Mouse (Mus musculus): ENCODE results near the gene Sema4b. TPM values are rescaled to one million over a fixed set of nuclear protein-coding genes. Genes with fewer than 3 reads are reported as not detected.
A peak's percentile ranks its signal among the peaks of the same experiment; 100 is the strongest.

Sema4b gene
- polyA plus RNA-seq, 1 experiment from 2014 or later: 23.9 TPM

DNA sequence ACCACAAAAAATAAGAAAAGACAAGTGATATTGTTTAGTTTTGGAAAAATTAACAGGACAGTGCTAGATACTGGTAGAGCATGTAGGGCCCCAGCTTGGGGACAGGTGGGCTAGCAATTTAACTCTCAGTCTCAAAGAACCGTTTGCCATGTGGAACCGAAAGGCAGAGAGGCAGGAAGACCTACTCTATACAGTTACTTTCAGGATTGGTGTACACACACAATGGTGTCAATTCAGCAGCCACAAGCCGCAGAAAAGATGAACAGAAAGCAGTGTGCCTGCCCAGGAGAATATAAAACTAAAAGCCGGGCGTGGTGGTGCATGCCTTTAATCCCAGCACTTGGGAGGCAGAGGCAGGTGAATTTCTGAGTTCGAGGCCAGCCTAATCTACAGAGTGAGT lies 6.9 kb upstream of the Sema4b start:
- 85% methylated on average over 6 of the region's 6 CpGs for WGBS
- Histone ChIP-seq H3K4me3 (no peak overlapping the region), H3K9me3 (no peaks in the 10 kb centered on the region), H3K36me3 (no peaks in the 10 kb centered on the region), H3K27me3 (no peaks in the 10 kb centered on the region), H3K27ac (no peak overlapping the region), H3K4me2 (no peak overlapping the region), H3K9ac (no peak overlapping the region), H3K4me1 (replicated peaks) (peaks cover 2% of the 10 kb centered on the region; the same call in 1 of the 2 replicates)
- ATAC-seq (ENCODE audit: low FRiP score): no peak

DNA sequence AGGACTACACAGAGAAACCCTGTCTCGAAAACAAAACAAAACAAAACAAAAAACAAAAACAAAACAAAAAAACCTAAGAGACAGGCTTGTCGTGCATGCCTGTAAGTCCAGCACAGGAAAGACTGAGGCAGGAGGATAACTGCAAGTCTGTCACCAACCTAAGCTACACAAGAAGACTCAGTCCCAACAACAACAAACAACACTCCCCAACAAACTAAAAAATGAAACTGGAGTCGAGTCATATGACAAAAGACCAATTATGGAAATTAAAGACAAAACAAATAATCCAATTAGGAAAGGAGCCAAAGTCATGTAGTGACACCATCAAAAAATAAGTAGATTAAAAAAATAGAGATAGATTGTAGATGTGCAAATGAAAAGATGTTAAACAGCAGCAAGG lies 6.4 kb upstream of the Sema4b start:
- no peaks in the 10 kb centered on the region for H3K36me3 ChIP-seq
- H3K4me2 ChIP-seq: no peak overlapping the region
- H3K27ac ChIP-seq: no peak overlapping the region
- H3K9me3 ChIP-seq: no peaks in the 10 kb centered on the region
- no peak for ATAC-seq (ENCODE audit: low FRiP score)
- no peaks in the 10 kb centered on the region for H3K27me3 ChIP-seq
- no peak overlapping the region for H3K9ac ChIP-seq
- no peak overlapping the region for H3K4me3 ChIP-seq
- WGBS: 71% methylated on average over 3 of the region's 3 CpGs
- peaks cover 6% of the 10 kb centered on the region; the same call in 1 of the 2 replicates for H3K4me1 ChIP-seq (replicated peaks)

DNA sequence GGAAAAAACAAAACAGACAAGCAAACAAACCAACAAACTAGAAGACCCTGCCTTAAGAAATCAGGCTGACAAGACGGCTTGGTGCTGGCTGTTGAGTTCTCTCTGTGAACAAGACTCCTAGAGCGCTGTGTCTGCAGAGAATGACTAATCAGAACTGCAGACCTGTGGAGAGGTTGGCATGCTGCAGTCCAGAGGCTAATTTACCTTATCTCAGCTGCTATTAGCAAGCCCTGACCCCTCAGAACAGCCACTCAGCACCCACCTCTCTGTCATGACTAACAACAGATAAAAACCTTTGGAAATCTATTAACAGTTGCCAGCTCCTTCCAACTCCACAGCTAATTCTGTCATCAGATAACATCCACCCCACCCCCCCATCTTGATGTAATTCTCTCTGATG lies 5.6 kb upstream of the Sema4b start:
- WGBS: 76% methylated on average over 2 of the region's 2 CpGs
- H3K9me3 ChIP-seq: no peaks in the 10 kb centered on the region
- H3K36me3 ChIP-seq: no peaks in the 10 kb centered on the region
- ATAC-seq (ENCODE audit: low FRiP score): no peak
- no peak overlapping the region for H3K4me2 ChIP-seq
- H3K27ac ChIP-seq: no peak overlapping the region
- H3K27me3 ChIP-seq: no peaks in the 10 kb centered on the region
- H3K4me3 ChIP-seq: no peak overlapping the region
- H3K9ac ChIP-seq: no peak overlapping the region
- H3K4me1 ChIP-seq (replicated peaks): peaks cover 9% of the 10 kb centered on the region

DNA sequence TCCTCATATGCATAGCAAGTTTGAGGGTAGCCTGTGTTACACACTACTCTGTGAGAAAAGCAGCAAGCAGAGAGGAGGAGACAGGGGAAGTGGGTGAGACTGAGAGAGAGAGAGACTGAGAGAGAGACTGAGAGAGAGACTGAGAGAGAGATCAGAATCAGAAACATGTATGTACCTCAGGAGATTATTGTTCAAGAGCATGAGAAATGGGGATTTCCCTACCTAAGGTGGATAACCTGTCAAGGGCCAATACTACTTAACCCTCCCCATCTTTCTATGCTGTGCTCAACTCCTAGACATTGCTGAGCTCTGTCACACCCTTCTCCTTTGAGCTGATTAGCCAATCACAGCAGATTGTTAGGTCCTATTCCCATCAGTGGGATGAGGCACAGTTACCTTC lies 4.5 kb upstream of the Sema4b start:
- Histone ChIP-seq H3K9ac (no peak overlapping the region), H3K9me3 (no peaks in the 10 kb centered on the region), H3K36me3 (no peaks in the 10 kb centered on the region), H3K27me3 (no peaks in the 10 kb centered on the region), H3K4me3 (no peak overlapping the region), H3K27ac (no peak overlapping the region), H3K4me1 (replicated peaks) (peaks cover 19% of the 10 kb centered on the region), H3K4me2 (no peak overlapping the region)
- ATAC-seq (ENCODE audit: low FRiP score): no peak

DNA sequence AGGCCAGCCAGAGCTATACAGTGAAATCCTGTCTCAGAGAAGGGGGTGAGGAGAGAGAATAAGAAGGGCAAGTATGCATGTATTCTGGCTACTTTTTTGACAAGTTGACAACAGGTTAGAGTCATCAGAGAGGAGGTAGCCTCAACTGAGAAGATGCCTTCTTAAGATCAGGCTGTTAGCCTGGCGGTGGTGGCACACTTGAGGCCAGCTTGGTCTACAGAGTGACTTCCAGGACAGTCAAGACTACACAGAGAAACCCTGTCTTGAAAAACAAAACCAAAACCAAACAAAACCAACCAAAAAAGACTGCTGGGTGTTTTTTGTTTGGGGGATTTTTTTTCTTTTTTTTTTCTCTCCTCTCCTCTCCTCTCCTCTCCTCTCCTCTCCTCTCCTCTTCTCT lies 3.2 kb upstream of the Sema4b start:
- Histone ChIP-seq H3K27ac (no peak overlapping the region), H3K4me2 (no peak overlapping the region), H3K9me3 (no peaks in the 10 kb centered on the region), H3K4me1 (replicated peaks) (peaks cover 32% of the 10 kb centered on the region), H3K27me3 (no peaks in the 10 kb centered on the region), H3K36me3 (no peaks in the 10 kb centered on the region), H3K9ac (no peak overlapping the region), H3K4me3 (no peak overlapping the region)
- 95% methylated on average over 1 of the region's 1 CpGs for WGBS
- no peak for ATAC-seq (ENCODE audit: low FRiP score)

DNA sequence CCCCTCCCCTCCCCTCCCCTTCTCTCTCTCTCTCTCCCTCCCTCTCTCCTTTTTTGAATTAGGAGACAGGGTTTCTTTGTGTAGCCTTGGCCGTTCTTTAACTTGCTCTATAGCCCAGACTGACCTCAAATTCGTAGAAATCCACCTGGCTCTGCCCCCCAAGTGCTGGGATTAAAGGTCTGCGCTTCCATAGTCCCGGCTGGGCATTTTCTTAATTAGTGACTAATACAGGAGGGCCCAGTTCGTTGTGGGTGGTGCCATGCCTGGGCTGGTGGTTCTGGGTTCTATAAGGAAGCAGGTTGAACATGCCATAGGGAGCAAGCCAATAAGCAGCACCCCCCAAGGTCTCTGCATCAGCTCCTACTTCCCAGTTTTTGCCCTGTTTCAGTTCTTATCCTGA lies 2.7 kb upstream of the Sema4b start:
- H3K9me3 ChIP-seq: no peaks in the 10 kb centered on the region
- ATAC-seq (ENCODE audit: low FRiP score): no peak
- H3K4me3 ChIP-seq: no peak overlapping the region
- H3K27ac ChIP-seq: no peak overlapping the region
- H3K9ac ChIP-seq: no peak overlapping the region
- no peaks in the 10 kb centered on the region for H3K27me3 ChIP-seq
- WGBS: 36% methylated on average over 5 of the region's 5 CpGs
- H3K4me1 ChIP-seq (replicated peaks): peaks cover 37% of the 10 kb centered on the region
- no peaks in the 10 kb centered on the region for H3K36me3 ChIP-seq
- H3K4me2 ChIP-seq: no peak overlapping the region

DNA sequence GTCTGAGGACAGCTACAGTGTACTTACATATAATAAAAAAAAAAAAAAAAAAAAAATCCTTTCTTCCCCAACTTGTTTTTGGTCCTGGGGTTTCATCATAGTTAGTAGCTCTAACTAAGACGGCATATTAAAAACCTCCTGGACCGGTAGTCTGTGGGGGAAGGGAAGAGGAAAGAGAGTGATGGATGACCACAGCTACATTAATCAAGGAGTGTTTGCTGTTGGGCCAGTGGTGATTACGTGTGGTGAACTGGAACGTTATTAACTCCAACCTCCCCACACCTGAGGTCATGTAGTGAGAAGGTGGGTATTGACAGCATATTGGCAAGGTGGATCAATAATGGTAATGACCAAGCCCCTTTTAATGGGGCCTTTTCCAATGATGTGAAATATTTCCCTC lies 2.1 kb upstream of the Sema4b start:
- H3K9me3 ChIP-seq: no peaks in the 10 kb centered on the region
- no peaks in the 10 kb centered on the region for H3K36me3 ChIP-seq
- no peaks in the 10 kb centered on the region for H3K27me3 ChIP-seq
- no peak for ATAC-seq (ENCODE audit: low FRiP score)
- peaks cover 43% of the 10 kb centered on the region for H3K4me1 ChIP-seq (replicated peaks)
- no peak overlapping the region for H3K4me3 ChIP-seq
- peak overlapping the region; percentile 55; the same call in 1 of the 2 replicates for H3K27ac ChIP-seq
- H3K9ac ChIP-seq: no peak overlapping the region
- WGBS: 44% methylated on average over 4 of the region's 4 CpGs
- H3K4me2 ChIP-seq: no peak overlapping the region

DNA sequence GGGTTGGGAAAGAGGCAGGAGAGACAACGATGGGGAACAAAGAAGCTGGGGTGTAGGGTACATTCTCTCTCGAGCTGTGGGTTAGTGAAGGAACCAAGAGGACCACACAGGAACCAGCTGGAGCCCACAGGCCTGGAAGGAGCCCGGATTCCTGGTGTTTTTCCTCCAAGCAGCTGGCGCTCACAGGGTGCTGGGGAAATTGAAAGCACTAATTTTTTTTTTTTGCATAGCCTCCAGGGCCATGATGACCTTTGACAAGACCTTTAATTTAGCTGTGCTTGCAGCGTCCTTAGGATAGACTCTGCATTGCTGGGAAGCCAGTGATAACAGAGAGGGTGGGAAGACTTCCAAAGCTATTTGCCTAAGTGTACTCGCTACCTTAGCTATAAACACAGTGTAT lies 1.7 kb upstream of the Sema4b start:
- no peak for ATAC-seq (ENCODE audit: low FRiP score)
- Histone ChIP-seq H3K9me3 (no peaks in the 10 kb centered on the region), H3K9ac (no peak overlapping the region), H3K27me3 (no peaks in the 10 kb centered on the region), H3K27ac (peak overlapping the region; percentile 55; the same call in 1 of the 2 replicates), H3K36me3 (no peaks in the 10 kb centered on the region), H3K4me1 (replicated peaks) (peaks cover 46% of the 10 kb centered on the region), H3K4me3 (no peak overlapping the region), H3K4me2 (no peak overlapping the region)
- 41% methylated on average over 6 of the region's 6 CpGs for WGBS

DNA sequence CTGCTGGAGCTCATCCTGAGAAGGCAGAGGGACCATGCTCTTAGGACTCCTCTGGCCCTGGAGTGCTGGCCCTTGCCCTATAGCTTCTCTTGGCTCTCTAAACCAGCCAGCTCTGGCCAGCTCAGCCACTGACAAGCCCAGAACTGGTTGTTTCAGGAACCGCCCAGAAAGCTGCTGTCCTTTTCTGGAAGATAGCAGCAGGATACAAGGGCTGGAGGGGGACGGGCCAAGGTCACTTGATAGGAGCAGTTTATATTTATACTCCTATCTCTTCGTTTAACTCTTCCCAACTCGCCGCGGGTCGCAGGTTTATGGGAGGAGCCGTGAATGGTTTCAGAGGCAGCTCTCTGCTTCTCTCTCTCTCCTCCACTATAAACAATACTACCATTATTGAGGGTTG lies 620 bp upstream of the Sema4b start:
- Histone ChIP-seq H3K4me2 (peak overlapping the region; percentile 75), H3K27me3 (no peaks in the 10 kb centered on the region), H3K36me3 (no peaks in the 10 kb centered on the region), H3K4me3 (peak overlapping the region; percentile 52; the same call in 1 of the 2 replicates), H3K9me3 (no peaks in the 10 kb centered on the region), H3K9ac (0 out of 2 replicates have a peak overlapping the region, but pooled peaks have one; percentile 75), H3K4me1 (replicated peaks) (peaks cover 55% of the 10 kb centered on the region), H3K27ac (no peak overlapping the region)
- ATAC-seq (ENCODE audit: low FRiP score): no peak
- 16% methylated on average over 8 of the region's 8 CpGs for WGBS

DNA sequence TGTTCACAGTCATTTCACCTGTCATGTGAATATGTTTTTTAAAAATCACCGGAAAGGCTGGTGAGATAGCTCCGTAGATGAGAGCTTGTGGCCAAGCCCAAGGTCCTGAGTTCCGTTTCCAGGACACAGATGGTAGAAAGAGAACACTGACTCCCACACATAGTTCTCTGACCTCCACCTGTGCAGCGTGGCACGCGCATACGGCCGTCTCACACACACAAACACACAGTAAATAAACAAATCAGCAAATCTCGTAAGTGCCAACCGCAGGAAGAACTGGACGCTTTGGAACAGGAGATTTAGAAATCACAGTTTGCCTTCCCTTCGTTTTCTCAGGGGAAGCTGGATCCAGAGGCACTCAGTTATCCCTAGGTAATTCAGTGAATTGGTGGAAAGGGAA lies 860 bp downstream of the Sema4b start:
- Histone ChIP-seq H3K9ac (peak overlapping the region; percentile 75), H3K27me3 (0 out of 2 replicates have a peak, but pooled peaks cover 3% of the 10 kb centered on the region), H3K4me3 (peak overlapping the region; percentile 52), H3K36me3 (no peaks in the 10 kb centered on the region), H3K27ac (peak overlapping the region; percentile 81), H3K9me3 (no peaks in the 10 kb centered on the region), H3K4me2 (peak overlapping the region; percentile 75), H3K4me1 (replicated peaks) (peaks cover 70% of the 10 kb centered on the region)
- 50% methylated on average over 12 of the region's 12 CpGs for WGBS
- no peak for ATAC-seq (ENCODE audit: low FRiP score)

DNA sequence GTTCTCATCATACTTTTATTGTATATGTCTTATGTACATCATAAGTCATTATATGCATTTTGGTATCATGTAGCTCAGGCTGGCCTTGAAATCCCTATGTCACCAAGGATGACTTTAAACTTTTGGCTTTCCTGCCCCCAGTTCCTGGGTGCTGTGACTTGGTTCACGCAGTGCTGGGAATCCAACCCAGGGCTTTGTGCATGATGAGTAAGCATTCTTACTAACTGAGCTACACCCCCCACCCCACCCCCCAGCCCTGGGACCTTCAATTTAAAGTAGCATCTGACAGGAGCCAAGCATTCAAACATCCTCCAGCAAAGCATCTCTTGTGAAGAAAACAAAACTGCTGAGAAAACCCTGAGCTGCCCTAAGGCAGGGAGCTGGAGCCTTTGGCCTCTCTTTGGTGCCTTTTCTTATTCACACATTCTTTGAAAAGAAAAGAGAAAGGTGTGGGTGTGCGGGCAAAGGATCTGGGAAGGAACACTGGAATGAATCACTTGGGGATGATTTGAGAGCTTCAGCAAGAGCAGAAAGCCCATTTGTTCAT lies 2.0 kb downstream of the Sema4b start:
- 0 out of 2 replicates have a peak, but pooled peaks cover 3% of the 10 kb centered on the region for H3K27me3 ChIP-seq
- no peak for ATAC-seq (ENCODE audit: low FRiP score)
- peak overlapping the region; percentile 81 for H3K27ac ChIP-seq
- no peak overlapping the region; the same call in 1 of the 2 replicates for H3K4me2 ChIP-seq
- 58% methylated on average over 2 of the region's 2 CpGs for WGBS
- no peaks in the 10 kb centered on the region for H3K36me3 ChIP-seq
- peaks cover 80% of the 10 kb centered on the region for H3K4me1 ChIP-seq (replicated peaks)
- H3K4me3 ChIP-seq: no peak overlapping the region
- H3K9ac ChIP-seq: 0 out of 2 replicates have a peak overlapping the region, but pooled peaks have one; percentile 36
- no peaks in the 10 kb centered on the region for H3K9me3 ChIP-seq

DNA sequence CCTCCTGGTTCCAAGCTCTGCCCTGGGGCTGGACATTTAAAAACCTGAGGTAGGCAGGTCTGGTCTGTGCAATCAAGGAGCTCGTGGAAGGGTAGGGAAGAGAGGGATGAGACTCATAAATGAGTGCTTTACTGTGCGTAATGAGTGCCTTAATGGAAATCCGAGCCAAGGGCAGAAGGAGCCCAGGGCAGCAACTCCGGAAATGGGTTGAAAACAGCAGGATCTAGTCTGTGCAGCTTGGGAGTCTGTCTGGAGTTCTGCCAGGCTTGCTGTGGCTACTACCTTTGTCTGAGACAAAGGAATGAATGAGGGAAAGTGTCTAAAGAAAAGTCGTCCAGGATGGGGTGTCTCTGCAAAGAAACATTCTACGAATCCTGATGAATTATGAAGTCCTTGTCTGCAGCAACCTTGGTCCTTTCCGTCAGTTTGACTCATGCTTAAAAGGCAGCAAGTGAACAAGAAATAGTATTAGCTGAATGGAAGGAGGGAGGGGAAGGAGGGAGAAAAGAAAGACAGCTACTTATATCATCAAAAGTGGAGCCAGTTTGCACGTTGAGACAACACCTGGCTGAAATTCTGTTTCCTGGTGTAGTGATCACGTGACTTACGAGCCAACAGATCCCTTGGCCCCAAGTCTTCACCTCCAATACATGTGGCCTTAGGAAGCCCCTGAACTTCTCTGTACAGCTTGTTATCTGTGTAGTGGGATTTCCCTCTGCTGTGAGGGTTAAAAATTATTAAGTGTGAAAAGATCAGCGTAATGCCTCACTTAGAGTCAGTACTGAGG lies 2.7 kb downstream of the Sema4b start:
- no peak for ATAC-seq (ENCODE audit: low FRiP score)
- 0 out of 2 replicates have a peak overlapping the region, but pooled peaks have one; percentile 36 for H3K9ac ChIP-seq
- H3K27ac ChIP-seq: peak overlapping the region; percentile 81
- WGBS: 40% methylated on average over 11 of the region's 11 CpGs
- H3K36me3 ChIP-seq: no peaks in the 10 kb centered on the region
- no peak overlapping the region; the same call in 1 of the 2 replicates for H3K4me2 ChIP-seq
- peaks cover 87% of the 10 kb centered on the region for H3K4me1 ChIP-seq (replicated peaks)
- no peaks in the 10 kb centered on the region for H3K9me3 ChIP-seq
- 0 out of 2 replicates have a peak overlapping the region, but pooled peaks have one; percentile 5 for H3K4me3 ChIP-seq
- H3K27me3 ChIP-seq: 0 out of 2 replicates have a peak, but pooled peaks cover 3% of the 10 kb centered on the region

All from hindbrain, embryonic 13.5 days (tissue).